Mouse (Mus musculus): ENCODE results near the gene Baz1b. TPM values are rescaled to one million over a fixed set of nuclear protein-coding genes. Genes with fewer than 3 reads are reported as not detected.

The Baz1b gene
- polyA plus RNA-seq, 1 experiment: 18.7 TPM

- no peak overlapping the region for H3K27ac ChIP-seq (ENCODE audit: insufficient read depth, low read depth, low read length)
- H3K4me3 ChIP-seq (ENCODE audit: insufficient read depth, low read depth, low read length): no peak overlapping the region
- TF ChIP-seq POLR2A (IDR thresholded peaks at IDR 0.05; ENCODE audit: low read depth, low read length): no peak
- no peak for TF ChIP-seq CTCF (conservative IDR thresholded peaks at IDR 0.05; ENCODE audit: insufficient read depth, insufficient read length, low read depth, low read length)
- no peaks in the 10 kb centered on the region for H3K4me1 ChIP-seq (ENCODE audit: control insufficient read depth, insufficient read depth, low read length)
- DNase-seq: no peak
- WGBS: 76% methylated on average over 4 of the region's 4 CpGs
- no peaks in the 10 kb centered on the region for H3K27me3 ChIP-seq (replicated peaks; ENCODE audit: control insufficient read depth, insufficient read depth, low read length)
- peaks cover 5% of the 10 kb centered on the region for H3K36me3 ChIP-seq (ENCODE audit: control insufficient read depth, insufficient read depth, low read length)
Measured at GRCm38 (mm10) chr5:135246531-135246930, 59.5 kb downstream of the Baz1b start.

- H3K36me3 ChIP-seq (ENCODE audit: control insufficient read depth, insufficient read depth, low read length): peaks cover 5% of the 10 kb centered on the region
- WGBS: 83% methylated on average over 9 of the region's 9 CpGs
- TF ChIP-seq POLR2A (IDR thresholded peaks at IDR 0.05; ENCODE audit: low read depth, low read length) (no peak), CTCF (conservative IDR thresholded peaks at IDR 0.05; ENCODE audit: insufficient read depth, insufficient read length, low read depth, low read length) (no peak)
Measured at GRCm38 (mm10) chr5:135247337-135247736, 60.3 kb downstream of the Baz1b start.

GRCm38 (mm10) chr5:135248956-135249676 lies 62.1 kb downstream of the Baz1b start:
- H3K4me3 ChIP-seq (ENCODE audit: insufficient read depth, low read depth, low read length): no peak overlapping the region
- H3K36me3 ChIP-seq (ENCODE audit: control insufficient read depth, insufficient read depth, low read length): 0 out of 2 replicates have a peak, but pooled peaks cover 2% of the 10 kb centered on the region
- no peak for TF ChIP-seq POLR2A (IDR thresholded peaks at IDR 0.05; ENCODE audit: low read depth, low read length)
- TF ChIP-seq CTCF (conservative IDR thresholded peaks at IDR 0.05; ENCODE audit: insufficient read depth, insufficient read length, low read depth, low read length): no peak
- H3K27me3 ChIP-seq (replicated peaks; ENCODE audit: control insufficient read depth, insufficient read depth, low read length): no peaks in the 10 kb centered on the region
- H3K4me1 ChIP-seq (ENCODE audit: control insufficient read depth, insufficient read depth, low read length): no peaks in the 10 kb centered on the region
- no peak for DNase-seq
- no peak overlapping the region for H3K27ac ChIP-seq (ENCODE audit: insufficient read depth, low read depth, low read length)
- whole genome bisulfite sequencing: 92% methylated on average over 16 of the region's 16 CpGs

More at GRCm38 (mm10) chr5:135247337-135247736, 60.3 kb downstream of the Baz1b start:
- H3K27me3 ChIP-seq (replicated peaks; ENCODE audit: control insufficient read depth, insufficient read depth, low read length): no peaks in the 10 kb centered on the region
- no peak for DNase-seq
- H3K4me3 ChIP-seq (ENCODE audit: insufficient read depth, low read depth, low read length): no peak overlapping the region
- no peaks in the 10 kb centered on the region for H3K4me1 ChIP-seq (ENCODE audit: control insufficient read depth, insufficient read depth, low read length)
- no peak overlapping the region for H3K27ac ChIP-seq (ENCODE audit: insufficient read depth, low read depth, low read length)

GRCm38 (mm10) chr5:135250186-135251078 lies 63.4 kb downstream of the Baz1b start:
- no peak for DNase-seq
- Histone ChIP-seq H3K4me1 (ENCODE audit: control insufficient read depth, insufficient read depth, low read length) (no peaks in the 10 kb centered on the region), H3K36me3 (ENCODE audit: control insufficient read depth, insufficient read depth, low read length) (no peaks in the 10 kb centered on the region), H3K27ac (ENCODE audit: insufficient read depth, low read depth, low read length) (no peak overlapping the region), H3K4me3 (ENCODE audit: insufficient read depth, low read depth, low read length) (peak overlapping the region; percentile 44), H3K27me3 (replicated peaks; ENCODE audit: control insufficient read depth, insufficient read depth, low read length) (no peaks in the 10 kb centered on the region)
- no peak for TF ChIP-seq POLR2A (IDR thresholded peaks at IDR 0.05; ENCODE audit: low read depth, low read length)
- TF ChIP-seq CTCF (conservative IDR thresholded peaks at IDR 0.05; ENCODE audit: insufficient read depth, insufficient read length, low read depth, low read length): no peak
- 3% methylated on average over 92 of the region's 92 CpGs for WGBS

GRCm38 (mm10) chr5:135251079-135251454 lies 64.0 kb downstream of the Baz1b start, which contains the start of gene Fzd9:
Gene Fzd9 (minus strand): TSS chr5:135251230.
- TF ChIP-seq CTCF (conservative IDR thresholded peaks at IDR 0.05; ENCODE audit: insufficient read depth, insufficient read length, low read depth, low read length): no peak
- Histone ChIP-seq H3K36me3 (ENCODE audit: control insufficient read depth, insufficient read depth, low read length) (no peaks in the 10 kb centered on the region), H3K27me3 (replicated peaks; ENCODE audit: control insufficient read depth, insufficient read depth, low read length) (no peaks in the 10 kb centered on the region), H3K27ac (ENCODE audit: insufficient read depth, low read depth, low read length) (no peak within 1 kb of the TSS), H3K4me1 (ENCODE audit: control insufficient read depth, insufficient read depth, low read length) (no peaks in the 10 kb centered on the region), H3K4me3 (ENCODE audit: insufficient read depth, low read depth, low read length) (peak within 1 kb of the TSS; percentile 44)
- DNase-seq: peak; percentile 83
- WGBS: under 1% methylated on average over 50 of the region's 51 CpGs

- H3K4me1 ChIP-seq (ENCODE audit: control insufficient read depth, insufficient read depth, low read length): no peaks in the 10 kb centered on the region
- H3K27ac ChIP-seq (ENCODE audit: insufficient read depth, low read depth, low read length): no peak overlapping the region
- DNase-seq: no peak
- H3K4me3 ChIP-seq (ENCODE audit: insufficient read depth, low read depth, low read length): no peak overlapping the region
- TF ChIP-seq CTCF (conservative IDR thresholded peaks at IDR 0.05; ENCODE audit: insufficient read depth, insufficient read length, low read depth, low read length) (no peak), POLR2A (IDR thresholded peaks at IDR 0.05; ENCODE audit: low read depth, low read length) (no peak)
- 37% methylated on average over 12 of the region's 12 CpGs for WGBS
- no peaks in the 10 kb centered on the region for H3K36me3 ChIP-seq (ENCODE audit: control insufficient read depth, insufficient read depth, low read length)
- H3K27me3 ChIP-seq (replicated peaks; ENCODE audit: control insufficient read depth, insufficient read depth, low read length): no peaks in the 10 kb centered on the region
Measured at GRCm38 (mm10) chr5:135253741-135254401, 66.8 kb downstream of the Baz1b start.

Measured in kidney, adult 2 months (tissue).